In genomic region chr11:100962371-100962911, GRCm38 (mm10) we compare ENCODE assay signal across 8 mouse cellular contexts. TPM values are rescaled to one million over a fixed set of nuclear protein-coding genes. Genes with fewer than 3 reads are reported as not detected.
A peak's percentile ranks its signal among the peaks of the same experiment; 100 is the strongest.
DNase-seq lines count a peak whose midpoint lies in the region; ATAC-seq and TF ChIP-seq lines count a peak whose summit lies in the region.

No protein-coding gene starts in this region.

- H3K27ac ChIP-seq in limb, embryonic 13.5 days = peak overlapping the region; percentile 69; the same call in 1 of the 2 replicates
- no peak overlapping the region for H3K27ac ChIP-seq in left cerebral cortex, adult 2 months
- no peak overlapping the region for H3K27ac ChIP-seq in midbrain, embryonic 16.5 days (ENCODE audit: low read length)

- WGBS in limb, embryonic 13.5 days = 36% methylated on average over 9 of the region's 9 CpGs
- 65% methylated on average over 9 of the region's 9 CpGs for WGBS in midbrain, embryonic 16.5 days

- H3K27me3 ChIP-seq in limb, embryonic 13.5 days = peaks cover 67% of the 10 kb centered on the region
- peaks cover 31% of the 10 kb centered on the region for H3K27me3 ChIP-seq in midbrain, embryonic 16.5 days (ENCODE audit: control insufficient read depth, insufficient read depth, low read depth, low read length)

- no peak overlapping the region for H3K4me3 ChIP-seq in limb, embryonic 13.5 days
- H3K4me3 ChIP-seq in left cerebral cortex, adult 2 months = no peak overlapping the region
- no peak overlapping the region for H3K4me3 ChIP-seq in midbrain, embryonic 16.5 days (ENCODE audit: low read depth, low read length)

- no peaks in the 10 kb centered on the region for H3K9me3 ChIP-seq in limb, embryonic 13.5 days
- no peaks in the 10 kb centered on the region for H3K9me3 ChIP-seq in midbrain, embryonic 16.5 days (replicated peaks; ENCODE audit: control insufficient read depth, low read length, poor library complexity, severe bottlenecking)

- H3K36me3 ChIP-seq in limb, embryonic 13.5 days = peaks cover 15% of the 10 kb centered on the region
- no peaks in the 10 kb centered on the region for H3K36me3 ChIP-seq in midbrain, embryonic 16.5 days (ENCODE audit: control insufficient read depth, insufficient read depth, low read length)

- peaks cover 46% of the 10 kb centered on the region for H3K4me1 ChIP-seq in limb, embryonic 13.5 days
- H3K4me1 ChIP-seq in midbrain, embryonic 16.5 days (ENCODE audit: control insufficient read depth, insufficient read depth, low read length) = peaks cover 12% of the 10 kb centered on the region

- no peak overlapping the region for H3K9ac ChIP-seq in limb, embryonic 13.5 days
- no peak overlapping the region for H3K9ac ChIP-seq in midbrain, embryonic 16.5 days (ENCODE audit: low read depth, low read length)

- 0 out of 2 replicates have a peak overlapping the region, but pooled peaks have one; percentile 16 for H3K4me2 ChIP-seq in limb, embryonic 13.5 days (replicated peaks)
- H3K4me2 ChIP-seq in midbrain, embryonic 16.5 days (ENCODE audit: low read length) = no peak overlapping the region

- ATAC-seq in limb, embryonic 13.5 days (ENCODE audit: low FRiP score, low read depth) = peak; percentile 49
- no peak for ATAC-seq in midbrain, embryonic 16.5 days

- DNase-seq in 3134 (ENCODE audit: extremely low read depth, insufficient read length, low spot score) = peak; percentile 84
- DNase-seq in Muller cell, postnatal 12 days (ENCODE audit: inconsistent ontology term) = peak; percentile 88
- DNase-seq in heart, adult 11 months = peak; percentile 99
- no peak for DNase-seq in left cerebral cortex, adult 2 months (ENCODE audit: extremely low spot score in 1 of 2, low spot score in 2 of 2)
- DNase-seq in testis, postnatal 10 days (ENCODE audit: low spot score) = no peak
- DNase-seq in spleen, postnatal 36 days (ENCODE audit: low spot score in 2 of 2) = no peak

- intact Hi-C loops in left cerebral cortex, adult 2 months (cut with DNase I) = no loop called here

- no peak for TF ChIP-seq CTCF in left cerebral cortex, adult 2 months (IDR thresholded peaks at IDR 0.05)

RNA-seq across cellular contexts. Expression of gene Cavin1, which starts 8.2 kb away (rescaled TPM):
- polyA plus RNA-seq in limb, embryonic 13.5 days (2015; fragmentation: Nextera tagmentation; extraction: Ambion mirVana) = 136 and 142 TPM in 2 replicates
- total RNA-seq in left cerebral cortex, adult 2 months (2021) = 10 to 100 TPM; 19.2 to 22.2 TPM
- polyA plus RNA-seq in midbrain, embryonic 16.5 days (2015; fragmentation: Nextera tagmentation; extraction: Ambion mirVana) = 40.0 TPM in 2 replicates

RNA-seq across cellular contexts. Expression of gene Stat3, which starts 23.1 kb away (rescaled TPM):
- 42.4 and 50.3 TPM in 2 replicates for polyA plus RNA-seq in limb, embryonic 13.5 days (2015; fragmentation: Nextera tagmentation; extraction: Ambion mirVana)
- 10 to 100 TPM; 35.7 to 40.9 TPM for total RNA-seq in left cerebral cortex, adult 2 months (2021)
- 37.3 and 39.0 TPM in 2 replicates for polyA plus RNA-seq in midbrain, embryonic 16.5 days (2015; fragmentation: Nextera tagmentation; extraction: Ambion mirVana)

RNA-seq across cellular contexts. Expression of gene Atp6v0a1, which starts 46.8 kb away (rescaled TPM):
- 34.0 and 34.4 TPM in 2 replicates for polyA plus RNA-seq in limb, embryonic 13.5 days (2015; fragmentation: Nextera tagmentation; extraction: Ambion mirVana)
- total RNA-seq in left cerebral cortex, adult 2 months (2021) = 100 to 1,000 TPM; 442 to 461 TPM
- 155 and 172 TPM in 2 replicates for polyA plus RNA-seq in midbrain, embryonic 16.5 days (2015; fragmentation: Nextera tagmentation; extraction: Ambion mirVana)

Comparison
In these comparisons a context has a peak if more than half of its experiments do, and no peak if none do; other contexts are left out.
1. DNase-seq: peak in 3134 (single experiment), Muller cell, postnatal 12 days (single experiment) and heart, adult 11 months (single experiment); none in left cerebral cortex, adult 2 months (0 of 2), testis, postnatal 10 days (single experiment) and spleen, postnatal 36 days (0 of 2).